Mouse (Mus musculus) lung, adult 2 months (tissue): ENCODE measurements at regions not wholly inside any gene's neighbourhood (a gene's known extent, or its start where the extent isn't known, plus 50 kb on each side); places are given as distances from the start of the nearest gene placed in this dataset.

Source experiments
- CTCF ChIP-seq: fragments of 200-500 bp; IDR thresholded peaks from 2 replicates; pipeline ENCODE4 v1.5.1; 2011; ENCODE audit warnings: mild to moderate bottlenecking, low read length, control low read depth; ENCODE audit not compliant: insufficient read depth
- POLR2A ChIP-seq: fragments of 200-500 bp; IDR thresholded peaks from 2 replicates; pipeline ENCODE4 v1.6.1; 2011; ENCODE audit warnings: low read depth, mild to moderate bottlenecking, control low read depth, low read length, borderline replicate concordance; ENCODE audit errors: extremely low read depth

DNA sequence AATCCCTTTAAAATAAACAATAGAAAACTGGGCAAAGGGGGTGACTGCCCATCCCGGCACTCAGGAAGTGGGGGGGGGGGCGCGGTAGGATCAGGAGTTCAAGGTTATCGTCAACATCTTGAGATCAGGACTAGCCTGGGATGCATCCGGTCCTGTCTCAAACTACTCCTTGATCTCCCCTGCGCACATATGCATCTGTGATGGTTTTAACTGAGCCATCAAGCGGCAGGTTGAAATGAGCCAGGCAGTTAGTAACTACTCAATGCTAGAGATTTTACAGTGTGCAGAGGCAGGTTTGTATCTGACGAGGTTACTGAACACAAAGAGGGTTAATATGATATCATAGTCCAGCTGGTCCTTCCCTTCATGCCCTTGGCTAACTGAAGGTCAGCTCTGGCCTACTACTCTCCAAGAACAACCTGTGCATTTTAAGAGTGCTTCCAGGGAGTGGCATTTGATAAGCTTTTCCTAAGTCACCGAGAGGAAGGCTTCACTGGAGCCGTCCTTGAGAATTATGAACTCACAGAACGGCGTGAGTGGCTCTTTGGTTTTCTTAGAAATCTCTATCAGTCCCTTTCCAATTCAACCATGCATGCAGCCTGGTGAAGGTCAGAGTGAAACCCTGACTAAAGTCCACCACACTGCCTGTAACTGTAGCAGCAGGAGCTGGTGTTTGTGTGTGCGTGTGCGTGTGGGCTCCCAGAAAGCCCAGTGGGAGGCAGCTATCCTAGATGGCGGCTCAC is 340.1 kb downstream of the Diras2 start:
- TF ChIP-seq CTCF (no peak), POLR2A (no peak)
